Mouse (Mus musculus) CH12.LX (cell line): ENCODE measurements around the gene Cytip.

Source experiments
- CHD2 ChIP-seq: IDR thresholded peaks from 2 replicates; pipeline ENCODE4 v1.6.1; 2011; ENCODE audit warnings: low read length, improper control_type of control experiment
- CTCF ChIP-seq, 2 experiments: IDR thresholded peaks in 1 of 2; conservative IDR thresholded peaks in 1 of 2; 2 replicates each; pipeline ENCODE4 v1.5.1; 2011 to 2012; ENCODE audit warnings: low read depth in 2 of 2, low read length in 2 of 2, improper control_type of control experiment in 1 of 2, inconsistent platforms in 1 of 2, mild to moderate bottlenecking in 1 of 2, moderate library complexity in 1 of 2
- ETS1 ChIP-seq: conservative IDR thresholded peaks from 2 replicates; pipeline ENCODE4 v1.6.1; 2012; ENCODE audit warnings: low read depth, mild to moderate bottlenecking, inconsistent platforms, low read length, improper control_type of control experiment, moderate library complexity
- HCFC1 ChIP-seq: IDR thresholded peaks from 2 replicates; pipeline ENCODE4 v1.6.1; 2012; ENCODE audit warnings: low read depth, mild to moderate bottlenecking, inconsistent platforms, low read length, improper control_type of control experiment
- MXI1 ChIP-seq: IDR thresholded peaks from 2 replicates; pipeline ENCODE4 v1.6.1; 2011; ENCODE audit warnings: mild to moderate bottlenecking, low read depth, low read length, improper control_type of control experiment
- POLR2A ChIP-seq: IDR thresholded peaks from 2 replicates; pipeline ENCODE4 v1.6.1; 2011; ENCODE audit warnings: low read depth, mild to moderate bottlenecking, improper control_type of control experiment, low read length

- TF ChIP-seq HCFC1 (no peak), CTCF (conservative IDR thresholded peaks at IDR 0.05 in 1 of 2, IDR thresholded peaks at IDR 0.05 in 1 of 2; ENCODE audit: low read depth in 2 of 2, low read length in 2 of 2) (no peak), ETS1 (peak; percentile 79), MXI1 (peak; percentile 67; the same call in 1 of the 2 replicates), CHD2 (no peak; the same call in 1 of the 2 replicates), POLR2A (no peak)
These were observed 45.3 kb downstream of the Cytip start for GRCm38 (mm10) chr2:58149983-58150405.
